10 mouse cellular contexts compared by ENCODE assay signal in the genomic region with DNA sequence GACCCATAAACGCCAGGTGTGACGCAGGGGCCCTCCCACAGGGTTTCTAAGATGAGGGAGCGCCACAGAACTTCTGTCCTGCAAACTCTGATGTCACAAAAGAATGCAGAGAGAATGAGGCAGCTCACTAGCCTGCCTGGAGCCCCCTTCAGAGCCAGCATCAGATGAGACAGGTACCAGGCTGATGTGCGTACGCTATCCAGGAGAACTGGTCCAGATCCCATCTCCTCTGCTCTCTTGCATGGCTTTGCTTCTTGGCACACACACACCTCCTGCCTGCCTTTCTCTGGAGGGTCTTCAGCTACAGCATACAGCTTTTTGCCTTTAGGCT. TPM values are rescaled to one million over a fixed set of nuclear protein-coding genes. Genes with fewer than 3 reads are reported as not detected.
DNase-seq lines count a peak whose midpoint lies in the region; ATAC-seq and TF ChIP-seq lines count a peak whose summit lies in the region.
"Had no signal": no experiment of that assay in that cellular context is flagged by ENCODE, and none has a peak within 500 bp of the region (broad histone marks: within the 10 kb centered on the region; RNA-seq: fewer than 3 reads in every experiment).

No protein-coding gene starts in this region.

- H3K9ac ChIP-seq in forebrain, embryonic 11.5 days (ENCODE audit: low read length) = no peak overlapping the region
- peak overlapping the region; percentile 19; the same call in 1 of the 2 replicates for H3K9ac ChIP-seq in hindbrain, embryonic 16.5 days (ENCODE audit: low read depth, low read length)
- peak overlapping the region; percentile 35 for H3K9ac ChIP-seq in midbrain, embryonic 16.5 days (ENCODE audit: low read depth, low read length)

- H3K4me2 ChIP-seq in forebrain, embryonic 11.5 days (ENCODE audit: low read depth, low read length, severe bottlenecking) = no peak overlapping the region
- no peak overlapping the region for H3K4me2 ChIP-seq in hindbrain, embryonic 16.5 days (ENCODE audit: low read length)
- peak overlapping the region; percentile 21 for H3K4me2 ChIP-seq in midbrain, embryonic 16.5 days (ENCODE audit: low read length)

- no peaks in the 10 kb centered on the region for H3K36me3 ChIP-seq in forebrain, embryonic 11.5 days (ENCODE audit: control insufficient read depth, insufficient read depth, low read length)
- H3K36me3 ChIP-seq in hindbrain, embryonic 16.5 days (ENCODE audit: control insufficient read depth, insufficient read depth, low read length) = no peaks in the 10 kb centered on the region
- H3K36me3 ChIP-seq in midbrain, embryonic 16.5 days (ENCODE audit: control insufficient read depth, insufficient read depth, low read length) = no peaks in the 10 kb centered on the region
- H3K36me3 ChIP-seq: G1E had no signal

- TF ChIP-seq CTCF in left cerebral cortex, adult 2 months (IDR thresholded peaks at IDR 0.05) = no peak

- H3K4me3 ChIP-seq in left cerebral cortex, adult 2 months = no peak overlapping the region
- H3K4me3 ChIP-seq in forebrain, embryonic 11.5 days (ENCODE audit: low read depth, low read length) = no peak overlapping the region
- H3K4me3 ChIP-seq in hindbrain, embryonic 16.5 days (ENCODE audit: low read length) = no peak overlapping the region
- no peak overlapping the region for H3K4me3 ChIP-seq in midbrain, embryonic 16.5 days (ENCODE audit: low read depth, low read length)

- H3K27ac ChIP-seq in left cerebral cortex, adult 2 months = peak overlapping the region; percentile 86
- H3K27ac ChIP-seq in forebrain, embryonic 11.5 days (ENCODE audit: low read depth, low read length) = peak overlapping the region; percentile 66; the same call in 1 of the 2 replicates
- peak overlapping the region; percentile 66 for H3K27ac ChIP-seq in hindbrain, embryonic 16.5 days (ENCODE audit: low read depth, low read length)
- H3K27ac ChIP-seq in midbrain, embryonic 16.5 days (ENCODE audit: low read length) = peak overlapping the region; percentile 78

- WGBS in forebrain, embryonic 11.5 days = 79% methylated on average over 5 of the region's 5 CpGs
- 72% methylated on average over 5 of the region's 5 CpGs for WGBS in hindbrain, embryonic 16.5 days
- 54% methylated on average over 5 of the region's 5 CpGs for WGBS in midbrain, embryonic 16.5 days

- no peak for ATAC-seq in forebrain, embryonic 11.5 days (replicated peaks; ENCODE audit: low FRiP score)
- ATAC-seq in hindbrain, embryonic 16.5 days = no peak
- ATAC-seq in midbrain, embryonic 16.5 days = no peak

- intact Hi-C loops in left cerebral cortex, adult 2 months (cut with DNase I) = loop anchor here (5.0 kb wide), 1 partner anchor 43 kb away; no protein-coding TSS in a partner anchor

- H3K27me3 ChIP-seq in forebrain, embryonic 11.5 days (ENCODE audit: control insufficient read depth, insufficient read depth, low read length) = no peaks in the 10 kb centered on the region
- H3K27me3 ChIP-seq in hindbrain, embryonic 16.5 days (replicated peaks; ENCODE audit: control insufficient read depth, insufficient read depth, low read length) = no peaks in the 10 kb centered on the region
- no peaks in the 10 kb centered on the region for H3K27me3 ChIP-seq in midbrain, embryonic 16.5 days (ENCODE audit: control insufficient read depth, insufficient read depth, low read depth, low read length)

- no peaks in the 10 kb centered on the region for H3K9me3 ChIP-seq in forebrain, embryonic 11.5 days (ENCODE audit: control insufficient read depth, low read length)
- H3K9me3 ChIP-seq in hindbrain, embryonic 16.5 days (ENCODE audit: control insufficient read depth, low read length) = no peaks in the 10 kb centered on the region
- no peaks in the 10 kb centered on the region for H3K9me3 ChIP-seq in midbrain, embryonic 16.5 days (replicated peaks; ENCODE audit: control insufficient read depth, low read length, poor library complexity, severe bottlenecking)
- H3K9me3 ChIP-seq: G1E had no signal

- DNase-seq in left cerebral cortex, adult 2 months (ENCODE audit: extremely low spot score in 1 of 2, low spot score in 2 of 2) = peak in 1 of 2 experiments; percentile 26
- DNase-seq in left cerebral cortex, adult 8-10 months (ENCODE audit: low spot score in 2 of 2) = no peak
- no peak for DNase-seq in forebrain, embryonic 11.5 days (ENCODE audit: low spot score)
- no peak for DNase-seq in MN1 (ENCODE audit: low spot score)
- no peak for DNase-seq in left cerebral cortex, adult 9 months (ENCODE audit: low spot score in 2 of 2)
- DNase-seq: adrenal gland, postnatal 10 days; cerebellum, postnatal 25 days had no signal

- H3K4me1 ChIP-seq in forebrain, embryonic 11.5 days (replicated peaks; ENCODE audit: control insufficient read depth, insufficient read depth, low read length) = peaks cover 16% of the 10 kb centered on the region; the same call in 1 of the 2 replicates
- H3K4me1 ChIP-seq in hindbrain, embryonic 16.5 days (ENCODE audit: control insufficient read depth, insufficient read depth, low read depth, low read length) = peaks cover 32% of the 10 kb centered on the region
- H3K4me1 ChIP-seq in midbrain, embryonic 16.5 days (ENCODE audit: control insufficient read depth, insufficient read depth, low read length) = peaks cover 50% of the 10 kb centered on the region

RNA-seq across cellular contexts. Expression of a gene that starts 32.3 kb away (rescaled TPM):
- 100 to 1,000 TPM; 329 to 334 TPM for total RNA-seq in left cerebral cortex, adult 2 months (2021)
- 100 to 1,000 TPM; 252 to 280 (median 262) TPM for total RNA-seq in left cerebral cortex, adult 8-10 months (2022)
- polyA plus RNA-seq in forebrain, embryonic 11.5 days (2014; fragmentation: Nextera tagmentation; extraction: Ambion mirVana) = 15.7 and 18.4 TPM in 2 replicates
- 77.3 and 81.1 TPM in 2 replicates for polyA plus RNA-seq in hindbrain, embryonic 16.5 days (2015; fragmentation: Nextera tagmentation; extraction: Ambion mirVana)
- polyA plus RNA-seq in midbrain, embryonic 16.5 days (2015; fragmentation: Nextera tagmentation; extraction: Ambion mirVana) = 90.2 and 91.0 TPM in 2 replicates
